Mouse (Mus musculus) retina, embryonic 14.5 days (tissue): ENCODE results near the gene Naxe.

Experiments
- DNase-seq: peaks from one replicate; pipeline ENCODE4 v3.0.0-alpha.2; 2015; ENCODE audit warnings: low spot score

Gene Naxe

DNA sequence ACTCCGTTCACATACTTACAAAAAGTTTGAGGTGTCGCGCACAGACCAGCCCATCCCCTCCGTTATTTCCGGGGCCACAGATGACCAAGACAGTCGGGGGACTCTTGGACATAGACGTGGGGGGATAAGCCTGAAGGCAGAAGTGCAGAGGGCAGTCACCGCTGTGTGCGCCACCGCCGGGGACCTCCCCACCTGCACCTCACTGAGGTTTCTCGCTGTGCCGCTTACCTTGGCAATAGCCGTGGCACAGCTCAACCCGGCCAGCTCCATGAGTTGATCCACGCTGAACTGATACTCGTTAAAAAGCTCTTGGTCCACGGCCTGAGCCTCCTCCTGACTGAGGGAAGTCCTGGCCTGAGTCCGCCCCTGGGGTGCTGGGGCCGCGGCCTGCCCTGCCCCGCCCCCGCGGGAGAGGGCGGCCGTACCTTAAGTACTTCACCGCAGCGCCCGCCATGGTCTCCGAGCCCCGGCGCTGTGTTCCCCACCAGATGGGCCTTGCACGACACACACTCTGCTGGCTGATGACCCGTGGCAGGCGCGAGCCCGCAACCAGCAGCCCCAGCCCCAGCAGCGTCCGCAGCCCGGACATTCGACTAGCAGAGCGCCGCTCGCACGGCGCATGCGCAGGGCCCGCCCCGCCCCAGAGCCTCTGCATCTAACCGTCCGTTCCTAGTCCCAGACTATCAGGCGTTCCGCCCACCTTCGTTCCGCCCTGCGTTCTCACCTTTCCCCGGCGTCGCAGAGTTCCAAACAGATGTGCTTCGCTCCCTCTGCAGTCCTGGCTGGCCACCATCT lies at the start of gene Naxe:
Naxe (minus strand) TSS at position 594 of the 795 bp plus-strand sequence.
- peak; percentile 92 for DNase-seq

GRCm38 (mm10) chr3:88106126-88106525 lies 47.8 kb upstream of the Naxe start:
- DNase-seq = no peak

DNA sequence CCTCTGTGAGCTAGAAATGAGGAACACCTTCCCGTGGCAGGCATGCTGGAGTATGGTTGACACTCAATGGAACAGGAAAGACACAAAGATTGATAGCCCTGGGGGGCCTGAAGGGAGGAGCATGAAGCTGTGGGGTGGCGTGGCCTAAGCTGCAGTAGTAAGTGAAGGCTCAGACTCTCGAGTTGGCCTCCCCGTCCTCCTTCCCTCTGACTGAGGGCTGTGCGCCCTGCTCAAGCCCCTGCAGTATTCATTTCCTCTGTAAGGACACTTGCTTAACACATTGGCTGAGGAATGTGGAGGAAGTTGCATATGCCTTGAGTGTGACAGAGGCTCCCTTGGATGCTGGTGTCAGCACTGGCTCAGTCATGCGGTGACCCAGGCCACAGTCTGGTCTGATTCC lies 44.3 kb upstream of the Naxe start:
- no peak for DNase-seq

DNA sequence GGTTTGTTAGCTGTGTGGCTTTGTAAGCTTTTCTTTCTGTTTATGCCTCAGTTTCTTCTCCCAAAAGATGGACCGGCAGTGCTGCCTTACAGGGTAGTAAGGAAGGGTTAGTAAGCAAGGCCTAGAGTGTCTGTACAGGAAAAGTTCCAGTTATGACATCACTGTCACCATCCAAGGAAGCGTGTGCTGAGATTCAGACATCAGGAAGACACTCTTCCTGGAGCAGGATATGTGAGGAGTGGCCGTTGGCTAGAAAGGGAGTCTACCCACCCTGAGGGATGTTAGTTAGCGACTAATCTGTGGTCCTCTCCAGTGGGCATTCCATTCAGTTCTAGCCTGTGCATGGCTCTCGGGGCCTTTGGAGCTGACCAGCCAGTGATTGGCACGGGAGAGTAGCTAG lies 43.9 kb upstream of the Naxe start:
- DNase-seq = no peak

DNA sequence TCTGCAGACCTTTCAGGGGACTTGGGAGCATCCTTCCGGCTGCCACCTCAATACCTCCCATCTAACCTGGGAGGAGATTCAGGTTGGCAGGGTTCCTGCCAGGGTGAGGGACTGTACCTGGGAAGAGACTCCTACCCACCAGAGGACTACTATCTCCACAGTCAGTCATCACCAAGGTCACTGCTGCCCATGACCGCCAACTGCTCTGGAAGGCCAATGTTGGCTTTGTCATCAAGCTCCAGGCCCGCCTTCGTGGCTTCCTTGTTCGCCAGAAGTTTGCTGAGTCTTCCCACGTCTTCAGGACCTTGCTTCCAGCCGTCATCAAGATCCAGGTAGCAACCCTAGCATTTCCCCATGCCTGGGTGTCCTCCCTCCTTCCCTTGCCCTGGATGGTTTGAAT lies 43.4 kb upstream of the Naxe start:
- no peak for DNase-seq

DNA sequence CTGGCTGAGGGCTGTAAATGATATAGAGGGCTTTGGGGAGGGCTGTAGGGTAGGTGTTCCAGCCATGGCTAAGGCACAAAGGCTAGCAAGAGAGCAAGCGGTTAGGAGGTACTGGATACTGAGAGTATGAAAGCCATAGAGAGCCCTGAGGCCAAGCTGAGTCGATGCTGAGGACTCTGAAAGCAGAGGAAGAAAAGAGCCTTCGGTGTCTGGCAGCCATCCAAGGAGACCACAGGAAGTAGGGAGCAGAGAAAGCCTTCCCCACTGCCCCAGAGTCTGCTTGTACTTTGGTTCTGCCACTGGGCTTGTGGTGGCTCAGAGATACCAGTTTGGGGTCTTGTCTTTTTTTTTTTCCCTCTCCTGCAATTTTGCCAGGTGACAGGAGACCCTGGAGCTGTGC lies 42.0 kb upstream of the Naxe start:
- DNase-seq = no peak

DNA sequence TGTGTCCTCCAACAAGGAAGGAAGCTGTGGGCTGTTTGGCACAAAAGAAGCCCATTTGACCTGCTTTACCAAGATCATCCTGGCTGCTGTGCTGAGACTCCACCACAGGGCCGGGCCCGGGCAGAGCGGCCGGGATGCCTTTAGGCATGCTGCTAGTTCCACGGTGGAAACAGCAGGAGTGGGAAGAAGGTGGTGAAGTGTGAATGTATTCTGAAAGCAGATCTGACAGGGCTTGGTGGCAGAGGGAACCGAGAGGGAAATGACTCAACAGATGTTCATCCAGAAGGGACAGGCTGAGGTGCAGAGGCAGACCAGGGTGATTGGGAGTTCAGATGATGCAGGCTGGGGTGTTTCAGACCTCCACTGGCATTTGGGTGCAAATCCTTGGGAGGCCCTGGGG lies 39.4 kb upstream of the Naxe start:
- no peak for DNase-seq

GRCm38 (mm10) chr3:88094126-88094525 lies 35.8 kb upstream of the Naxe start:
- no peak for DNase-seq

- DNase-seq = no peak
Measured at GRCm38 (mm10) chr3:88090616-88091015, 32.3 kb upstream of the Naxe start.

GRCm38 (mm10) chr3:88090106-88090505 lies 31.8 kb upstream of the Naxe start:
- no peak for DNase-seq

DNA sequence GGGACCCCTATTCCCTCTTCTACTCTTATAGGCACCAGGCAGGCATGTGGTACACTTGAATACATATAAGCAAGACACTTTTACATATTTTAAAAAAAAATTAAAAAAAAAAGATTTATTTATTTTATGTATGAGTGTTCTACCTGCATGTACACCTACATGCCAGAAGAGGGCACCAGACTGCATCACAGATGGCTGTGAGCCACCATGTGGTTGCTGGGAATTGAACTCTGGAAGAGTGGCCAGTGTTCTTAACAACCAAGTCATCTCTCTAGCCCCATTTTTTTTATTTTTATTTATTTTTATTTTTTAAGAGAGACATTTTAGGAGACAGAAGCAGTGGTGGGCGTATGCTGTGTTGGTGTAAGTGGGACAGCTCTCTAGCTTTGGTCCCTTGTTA lies 29.4 kb upstream of the Naxe start:
- peak; percentile 69 for DNase-seq

DNA sequence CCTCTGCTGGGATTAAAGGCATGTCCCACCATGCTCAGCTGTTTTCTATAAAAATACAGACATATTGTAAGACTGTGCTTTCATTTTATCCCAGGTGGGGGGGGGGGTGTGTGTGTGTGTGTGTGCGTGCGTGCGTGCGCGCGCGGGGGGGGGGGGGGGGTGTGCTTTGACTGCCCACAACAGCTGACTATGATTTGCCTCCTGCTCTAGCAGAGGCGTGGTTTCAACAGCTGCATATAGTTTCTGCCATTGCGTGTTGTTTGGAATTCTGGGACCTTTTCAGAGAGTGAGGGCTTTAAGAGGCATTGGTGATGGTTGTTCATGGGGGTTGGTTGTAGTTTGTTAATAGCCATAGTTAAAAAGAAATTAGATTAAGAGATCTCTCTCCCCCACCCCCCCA lies 27.2 kb upstream of the Naxe start:
- no peak for DNase-seq

- no peak for DNase-seq
Measured at GRCm38 (mm10) chr3:88084001-88084400, 25.7 kb upstream of the Naxe start.

GRCm38 (mm10) chr3:88082663-88083062 lies 24.4 kb upstream of the Naxe start:
- peak; percentile 18 for DNase-seq

GRCm38 (mm10) chr3:88082224-88082618 lies 23.9 kb upstream of the Naxe start:
- DNase-seq = no peak

- peak; percentile 92 for DNase-seq
Measured at GRCm38 (mm10) chr3:88081345-88082223, 23.3 kb upstream of the Naxe start, which contains the start of gene Iqgap3. Gene Iqgap3 (plus strand): TSS chr3:88081971.

- DNase-seq = no peak
Measured at GRCm38 (mm10) chr3:88078204-88078603, 19.9 kb upstream of the Naxe start, which contains the start of gene Ttc24. Gene Ttc24 (minus strand): TSS chr3:88078304.

GRCm38 (mm10) chr3:88077441-88077840 lies 19.1 kb upstream of the Naxe start:
- no peak for DNase-seq

DNA sequence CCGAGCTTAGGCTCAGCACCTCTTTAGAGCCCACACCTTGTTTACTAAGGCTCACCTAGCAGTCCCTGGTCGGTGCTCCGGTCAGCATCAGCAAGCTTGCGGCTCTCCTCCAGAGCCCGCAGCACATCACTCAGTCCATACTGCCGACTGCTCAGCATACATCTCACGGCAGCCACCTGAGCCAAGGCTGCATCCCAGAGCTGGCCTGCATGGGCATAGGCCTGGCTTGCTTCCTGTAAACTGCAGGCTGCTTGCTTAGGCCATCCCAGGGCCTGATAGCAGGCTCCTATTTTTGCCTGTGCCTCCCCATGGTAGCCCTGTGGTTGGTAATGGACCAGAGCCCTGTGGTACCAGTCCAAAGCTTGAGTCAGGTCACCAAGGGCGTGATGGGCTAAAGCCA lies 16.5 kb upstream of the Naxe start:
- no peak for DNase-seq

DNA sequence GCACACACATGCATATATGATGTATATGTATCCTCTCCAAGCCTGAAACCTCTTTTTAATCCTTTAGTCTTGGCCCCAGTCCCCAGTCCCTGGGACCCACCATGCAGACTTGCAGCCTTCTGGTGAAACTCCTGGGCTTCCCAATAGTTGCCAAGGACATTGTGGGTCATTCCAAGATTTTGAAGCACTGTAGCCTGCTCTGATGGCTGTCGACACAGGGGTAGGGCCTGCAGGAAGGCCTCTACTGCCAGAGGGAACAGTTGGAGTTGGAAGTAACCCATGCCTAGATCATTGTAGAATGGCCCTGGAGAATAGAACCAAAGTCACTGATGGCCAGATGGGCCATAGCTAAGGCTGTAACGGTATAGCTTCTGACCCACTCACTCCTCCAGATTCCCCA lies 16.1 kb upstream of the Naxe start:
- no peak for DNase-seq

DNA sequence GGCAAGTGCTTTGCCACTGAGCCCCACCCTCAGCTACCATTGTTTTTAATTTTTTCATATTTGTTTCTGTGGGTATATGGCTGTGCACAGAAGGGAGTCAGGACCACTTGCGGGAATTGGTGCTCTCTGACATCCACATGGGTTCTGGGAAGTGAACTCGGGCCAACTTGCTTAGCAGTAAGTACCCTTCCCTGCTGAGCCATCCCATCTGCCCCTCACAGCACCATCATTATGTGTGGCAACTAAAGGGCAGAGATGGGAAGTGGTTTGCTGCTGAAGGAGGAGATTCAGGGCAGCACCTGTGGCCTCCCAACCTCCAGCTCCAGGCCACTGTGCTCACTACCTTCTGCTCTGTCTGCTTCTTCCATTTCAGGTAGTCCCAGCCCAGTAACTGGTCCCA lies 15.3 kb upstream of the Naxe start:
- no peak for DNase-seq

- peak; percentile 95 for DNase-seq
Measured at GRCm38 (mm10) chr3:88071783-88072182, 13.5 kb upstream of the Naxe start.

DNA sequence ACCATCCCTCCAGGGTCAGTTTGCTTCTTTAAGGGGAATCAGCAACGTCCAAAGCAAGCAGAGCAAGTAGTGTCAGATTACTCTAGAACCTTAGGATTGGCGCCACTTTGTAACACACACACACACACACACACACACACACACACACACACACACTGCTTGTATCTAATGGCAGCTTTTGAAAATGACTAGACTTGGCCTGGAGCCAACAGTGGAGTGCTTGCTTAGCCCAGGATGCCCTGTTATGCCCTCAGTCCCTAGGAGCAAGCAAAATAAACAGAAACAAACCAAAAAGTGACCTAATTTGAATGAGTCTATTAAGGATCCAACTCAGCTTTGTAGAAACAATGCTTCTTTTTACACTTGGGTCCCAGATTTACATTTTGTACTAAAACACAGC lies 10.1 kb upstream of the Naxe start:
- DNase-seq = no peak
